Mouse (Mus musculus) CH12.LX (cell line): Measurements from ENCODE around the gene Trappc10. TPM values are rescaled to one million over a fixed set of nuclear protein-coding genes. Genes with fewer than 3 reads are reported as not detected.

Source experiments
- DNase-seq: peaks from one replicate; pipeline ENCODE4 v3.0.0-alpha.2; 2013; ENCODE audit errors: extremely low read depth
- H3K27ac ChIP-seq: 2 replicates; pipeline ENCODE4 v1.5.1; 2012; ENCODE audit warnings: low read depth, mild to moderate bottlenecking, control low read depth, moderate library complexity; ENCODE audit not compliant: insufficient read depth
- H3K27me3 ChIP-seq: replicated peaks from 2 replicates; pipeline ENCODE3; 2012; ENCODE audit warnings: inconsistent platforms
- H3K36me3 ChIP-seq, 2 experiments: replicated peaks in 1 of 2; 2 replicates each; pipeline versions ENCODE3 to v1.6.1; 2012; ENCODE audit warnings: inconsistent platforms in 1 of 2, low read length in 1 of 2, mild to moderate bottlenecking in 1 of 2, mixed read lengths in 1 of 2, moderate library complexity in 1 of 2; ENCODE audit not compliant: control insufficient read depth in 1 of 2, insufficient read depth in 1 of 2
- H3K4me1 ChIP-seq, 2 experiments: 2 replicates each; pipeline ENCODE4 v1.6.1; 2012; ENCODE audit warnings: inconsistent platforms in 1 of 2, moderate library complexity in 1 of 2; ENCODE audit not compliant: insufficient read depth in 2 of 2, control insufficient read depth in 1 of 2
- H3K4me2 ChIP-seq: 2 replicates; pipeline ENCODE4 v1.6.1; 2012; ENCODE audit warnings: low read depth, mild to moderate bottlenecking, control low read depth; ENCODE audit not compliant: poor library complexity, insufficient read depth, severe bottlenecking
- H3K4me3 ChIP-seq, 3 experiments: fragments of 150-350 bp in 1 of 3; sonication (generic) in 1 of 3; replicated peaks in 1 of 3; 2 replicates each; pipeline versions ENCODE3 to v1.5.1; 2011 to 2012; ENCODE audit warnings: low read depth in 2 of 3, low read length in 2 of 3, mild to moderate bottlenecking in 2 of 3, moderate library complexity in 2 of 3, control low read depth in 1 of 3, improper control_type of control experiment in 1 of 3, inconsistent platforms in 1 of 3, mixed read lengths in 1 of 3; ENCODE audit not compliant: poor library complexity in 1 of 3
- H3K79me2 ChIP-seq: replicated peaks from 2 replicates; pipeline ENCODE4 v1.6.1; 2012; ENCODE audit warnings: mild to moderate bottlenecking, moderate library complexity; ENCODE audit not compliant: control insufficient read depth, poor library complexity, insufficient read depth, severe bottlenecking; ENCODE audit errors: extremely low read depth
- H3K9ac ChIP-seq: 2 replicates; pipeline ENCODE4 v1.6.1; 2012; ENCODE audit warnings: low read depth, mild to moderate bottlenecking, control low read depth, moderate library complexity; ENCODE audit not compliant: insufficient read depth
- H3K9me3 ChIP-seq: replicated peaks from 2 replicates; pipeline ENCODE3; 2012; ENCODE audit warnings: low read length, inconsistent platforms, mixed read lengths
- CHD2 ChIP-seq: IDR thresholded peaks from 2 replicates; pipeline ENCODE4 v1.6.1; 2011; ENCODE audit warnings: low read length, improper control_type of control experiment
- ETS1 ChIP-seq: conservative IDR thresholded peaks from 2 replicates; pipeline ENCODE4 v1.6.1; 2012; ENCODE audit warnings: low read depth, mild to moderate bottlenecking, inconsistent platforms, low read length, improper control_type of control experiment, moderate library complexity
- GABPA ChIP-seq: IDR thresholded peaks from 2 replicates; pipeline ENCODE4 v1.6.1; 2012; ENCODE audit warnings: low read depth, low read length, improper control_type of control experiment, inconsistent platforms; ENCODE audit not compliant: insufficient replicate concordance
- JUND ChIP-seq: conservative IDR thresholded peaks from 2 replicates; pipeline ENCODE4 v1.6.1; 2011; ENCODE audit warnings: low read depth, low read length, improper control_type of control experiment
- KAT2A ChIP-seq: IDR thresholded peaks from 2 replicates; pipeline ENCODE4 v1.6.1; 2012; ENCODE audit warnings: low read length, improper control_type of control experiment, inconsistent platforms; ENCODE audit not compliant: insufficient replicate concordance
- MAFK ChIP-seq: IDR thresholded peaks from 2 replicates; pipeline ENCODE4 v1.6.1; 2011; ENCODE audit warnings: low read length, improper control_type of control experiment; ENCODE audit not compliant: insufficient replicate concordance
- MAZ ChIP-seq: IDR thresholded peaks from 2 replicates; pipeline ENCODE4 v1.6.1; 2012; ENCODE audit warnings: low read depth, mild to moderate bottlenecking, inconsistent platforms, low read length, improper control_type of control experiment, moderate library complexity
- MXI1 ChIP-seq: IDR thresholded peaks from 2 replicates; pipeline ENCODE4 v1.6.1; 2011; ENCODE audit warnings: mild to moderate bottlenecking, low read depth, low read length, improper control_type of control experiment
- MYC ChIP-seq: IDR thresholded peaks from 2 replicates; pipeline ENCODE4 v1.6.1; 2011; ENCODE audit warnings: low read depth, mild to moderate bottlenecking, improper control_type of control experiment, low read length
- NELFE ChIP-seq: IDR thresholded peaks from 2 replicates; pipeline ENCODE4 v1.6.1; 2011; ENCODE audit warnings: low read depth, low read length, improper control_type of control experiment
- NRF1 ChIP-seq: IDR thresholded peaks from 2 replicates; pipeline ENCODE4 v1.6.1; 2014; ENCODE audit warnings: low read depth, mild to moderate bottlenecking, inconsistent platforms, low read length, improper control_type of control experiment, moderate library complexity
- PAX5 ChIP-seq: IDR thresholded peaks from 2 replicates; pipeline ENCODE4 v1.6.1; 2012; ENCODE audit warnings: low read length, inconsistent platforms, mixed read lengths
- POLR2A ChIP-seq: IDR thresholded peaks from 2 replicates; pipeline ENCODE4 v1.6.1; 2011; ENCODE audit warnings: low read depth, mild to moderate bottlenecking, improper control_type of control experiment, low read length
- RCOR1 ChIP-seq: conservative IDR thresholded peaks from 2 replicates; pipeline ENCODE4 v1.6.1; 2012; ENCODE audit warnings: low read depth, mild to moderate bottlenecking, inconsistent platforms, low read length, improper control_type of control experiment
- SMC3 ChIP-seq: IDR thresholded peaks from 2 replicates; pipeline ENCODE4 v1.6.1; 2011; ENCODE audit warnings: low read depth, low read length, improper control_type of control experiment
- ZC3H11A ChIP-seq: IDR thresholded peaks from 2 replicates; pipeline ENCODE4 v1.6.1; 2012; ENCODE audit warnings: low read depth, mild to moderate bottlenecking, inconsistent platforms, low read length, improper control_type of control experiment
- ZMIZ1 ChIP-seq: IDR thresholded peaks from 2 replicates; pipeline ENCODE4 v1.6.1; 2012; ENCODE audit warnings: low read depth, mild to moderate bottlenecking, inconsistent platforms, low read length, improper control_type of control experiment
- dilution Hi-C: fragments of 300-500 bp; cut with MboI; formaldehyde crosslinking; loops from 2 replicates; pipeline ENCODE4 v1.14.3; 2020; ENCODE audit warnings: low sequenced_read_pairs; ENCODE audit not compliant: extremely low pct_unique_long_range_greater_than_20kb, extremely low pct_ligation_motif_present
- in situ Hi-C: fragments of 300-500 bp; cut with MboI; formaldehyde crosslinking; loops from 3 replicates; pipeline ENCODE4 v1.14.3; 2019; ENCODE audit warnings: low sequenced_read_pairs, low pct_ligation_motif_present, low pct_unique_long_range_greater_than_20kb, mixed read lengths
- polyA plus RNA-seq: library from polyadenylated mRNA; unstranded; fragments of >175 nt; gene quantifications from 2 replicates; pipeline ENCODE4 v1.2.1, GENCODE M21; 2012; ENCODE audit warnings: low read depth; ENCODE audit not compliant: insufficient read length
- total RNA-seq, 2 experiments: library from RNA; depleted of rRNA; stranded (reverse); fragments of 300-350 nt in 1 of 2; fragments of >200 nt in 1 of 2; gene quantifications; 2 replicates each; pipeline ENCODE4 v1.2.3; 2012 to 2014

Trappc10 gene
- total and polyA plus RNA-seq, 3 experiments: 22.1 to 26.7 (median 26.5) TPM

DNA sequence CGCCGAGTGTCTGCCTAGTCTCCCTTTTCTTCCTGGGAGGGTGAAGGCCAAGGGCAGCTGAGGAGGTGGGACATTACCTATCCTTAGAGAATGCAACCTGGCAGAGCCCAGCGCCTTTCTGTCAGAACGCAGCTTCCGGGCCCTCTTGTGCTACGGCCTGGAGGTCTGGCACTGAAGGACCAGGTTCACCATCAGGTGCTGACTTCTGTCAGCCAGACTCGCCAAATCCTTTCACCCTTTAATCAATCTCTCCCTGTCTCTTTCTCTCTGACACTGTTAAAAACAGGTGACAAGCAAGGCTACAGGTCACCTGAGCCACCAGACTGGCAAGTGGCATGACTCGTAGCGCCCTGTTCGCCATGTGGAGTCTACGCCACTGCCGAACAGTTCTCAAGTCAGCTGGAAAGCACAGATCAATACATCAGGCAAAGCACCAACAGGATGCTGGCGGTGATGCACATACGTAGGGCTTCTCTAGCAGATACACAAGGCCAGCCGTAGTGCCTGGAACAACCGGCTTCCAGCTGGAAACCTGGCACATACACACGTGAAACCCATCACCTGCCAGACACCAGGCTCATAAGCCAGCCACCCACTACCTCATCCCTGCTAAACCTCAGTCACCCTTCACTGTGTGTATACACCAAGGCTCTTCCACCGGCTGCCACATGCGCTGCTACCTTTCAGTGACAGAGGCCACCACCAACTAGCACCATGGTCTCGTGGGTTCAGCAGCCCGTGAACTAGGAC lies 79.0 kb downstream of the Trappc10 start:
- in situ Hi-C loops: loop anchor here (5.0 kb wide), 1 partner anchor 133 kb away; no protein-coding TSS in a partner anchor
- dilution Hi-C loops: no loop called here
- no peak for DNase-seq
- no peak overlapping the region for H3K27ac ChIP-seq
- H3K4me3 ChIP-seq: no peak overlapping the region
- H3K36me3 ChIP-seq: peaks cover 46 to 80% of the 10 kb centered on the region in 2 experiments
- no peak overlapping the region for H3K4me2 ChIP-seq
- H3K4me1 ChIP-seq: peaks cover 9 to 18% of the 10 kb centered on the region in 2 experiments
- H3K27me3 ChIP-seq: no peaks in the 10 kb centered on the region
- H3K9me3 ChIP-seq: no peaks in the 10 kb centered on the region
- no peaks in the 10 kb centered on the region for H3K79me2 ChIP-seq
- no peak overlapping the region for H3K9ac ChIP-seq
- TF ChIP-seq MYC (no peak), GABPA (no peak), NRF1 (no peak), MAFK (no peak), ZMIZ1 (no peak), RCOR1 (no peak)

DNA sequence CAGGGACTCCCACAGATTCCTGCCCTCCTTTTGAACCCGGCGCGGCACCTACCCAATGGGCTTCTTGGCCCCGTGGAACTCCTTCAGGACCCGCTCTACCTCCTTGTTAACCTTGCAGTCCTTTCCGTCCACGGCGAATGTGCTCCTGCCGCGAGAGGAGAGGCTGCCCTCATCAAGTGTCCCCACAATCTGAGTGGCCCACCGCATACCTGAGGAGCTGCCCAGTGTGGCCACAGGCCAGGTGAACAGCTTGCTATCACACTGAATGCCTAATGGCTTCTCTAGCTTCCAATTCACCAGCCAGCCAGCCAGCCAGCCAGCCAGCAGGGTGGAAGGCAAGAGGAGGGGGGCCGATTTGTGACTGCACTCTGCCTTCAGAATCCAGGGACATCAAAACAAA lies 79.7 kb downstream of the Trappc10 start:
- TF ChIP-seq JUND (no peak), MAZ (no peak), PAX5 (no peak), POLR2A (no peak), NELFE (no peak), NRF1 (no peak), CHD2 (no peak), KAT2A (no peak), ETS1 (no peak), MXI1 (no peak), ZC3H11A (no peak), SMC3 (no peak), MAFK (no peak), RCOR1 (no peak)
- no peak for DNase-seq
- Histone ChIP-seq H3K4me3 (no peak overlapping the region), H3K9ac (no peak overlapping the region), H3K27ac (no peak overlapping the region), H3K4me2 (no peak overlapping the region), H3K27me3 (no peaks in the 10 kb centered on the region), H3K4me1 (peaks cover 4 to 12% of the 10 kb centered on the region in 2 experiments), H3K9me3 (no peaks in the 10 kb centered on the region), H3K79me2 (no peaks in the 10 kb centered on the region), H3K36me3 (peaks cover 45 to 80% of the 10 kb centered on the region in 2 experiments)
- in situ Hi-C loops: loop anchor here (5.0 kb wide), 1 partner anchor 132 kb away; no protein-coding TSS in a partner anchor
- dilution Hi-C loops: no loop called here
